Mouse (Mus musculus): Measurements from ENCODE around the gene Rfc4. TPM values are rescaled to one million over a fixed set of nuclear protein-coding genes. Genes with fewer than 3 reads are reported as not detected.

Gene Rfc4
- polyA plus RNA-seq, 2 experiments: 17.1 to 178 TPM

- peaks cover 10 to 12% of the 10 kb centered on the region in 2 experiments; a peak in 3 of 4 replicates for H3K4me1 ChIP-seq (replicated peaks; ENCODE audit: control insufficient read depth in 2 of 2, insufficient read depth in 2 of 2, low read length in 1 of 2)
- no peaks in the 10 kb centered on the region for H3K27me3 ChIP-seq (ENCODE audit: control insufficient read depth, insufficient read depth, low read length)
- no peak overlapping the region for H3K9ac ChIP-seq (replicated peaks)
- no peak overlapping the region for H3K4me2 ChIP-seq (ENCODE audit: low read depth)
- H3K4me3 ChIP-seq (ENCODE audit: insufficient read depth in 1 of 2, low read depth in 2 of 2, low read length in 2 of 2): no peak overlapping the region
- H3K9me3 ChIP-seq (ENCODE audit: control insufficient read depth, low read length): no peaks in the 10 kb centered on the region
- ATAC-seq (ENCODE audit: insufficient read depth) (no peak), DNase-seq (ENCODE audit: low read depth in 3 of 3, low spot score in 3 of 3) (no peak)
- H3K27ac ChIP-seq: no peak overlapping the region
- TF ChIP-seq CTCF (IDR thresholded peaks at IDR 0.05; ENCODE audit: low read depth) (no peak), EP300 (IDR thresholded peaks at IDR 0.05; ENCODE audit: low read depth) (no peak)
- peaks cover 2% of the 10 kb centered on the region; the same call in 1 of the 2 replicates for H3K36me3 ChIP-seq (replicated peaks; ENCODE audit: control insufficient read depth, insufficient read depth, low read depth)
- 74% methylated on average over 3 of the region's 3 CpGs for WGBS (ENCODE audit: insufficient replicate concordance)
These were observed 2.8 kb upstream of the Rfc4 start for GRCm38 (mm10) chr16:23130303-23130702.

DNA sequence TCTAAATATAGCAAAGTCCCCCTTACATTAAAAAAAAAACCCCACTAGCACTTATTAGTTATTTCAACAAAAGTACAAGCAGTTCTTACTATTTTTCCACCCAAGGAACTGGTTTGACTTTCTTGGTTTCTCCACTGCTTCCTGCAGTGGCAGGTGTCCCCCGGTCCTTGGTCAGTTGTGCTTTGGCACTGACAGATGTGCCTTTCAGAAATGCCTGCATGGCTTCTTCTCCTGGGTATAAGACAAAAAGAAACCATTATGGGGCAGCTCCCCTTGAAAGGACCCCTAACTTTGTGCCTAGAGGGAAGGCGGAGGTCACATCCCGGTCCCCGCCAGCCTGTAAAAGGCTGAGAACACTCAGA is 245 bp downstream of the Rfc4 start:
- peak overlapping the region; percentile 76 to 94 for H3K4me3 ChIP-seq (ENCODE audit: insufficient read depth in 1 of 2, low read depth in 2 of 2, low read length in 2 of 2)
- ATAC-seq (ENCODE audit: insufficient read depth): peak; percentile 50
- H3K9ac ChIP-seq (replicated peaks): peak overlapping the region; percentile 95
- peak overlapping the region; percentile 97 for H3K27ac ChIP-seq
- H3K36me3 ChIP-seq (replicated peaks; ENCODE audit: control insufficient read depth, insufficient read depth, low read depth): peaks cover 19% of the 10 kb centered on the region
- TF ChIP-seq CTCF (IDR thresholded peaks at IDR 0.05; ENCODE audit: low read depth) (no peak), EP300 (IDR thresholded peaks at IDR 0.05; ENCODE audit: low read depth) (no peak)
- DNase-seq (ENCODE audit: low read depth in 3 of 3, low spot score in 3 of 3): no peak
- H3K27me3 ChIP-seq (ENCODE audit: control insufficient read depth, insufficient read depth, low read length): no peaks in the 10 kb centered on the region
- H3K4me1 ChIP-seq (replicated peaks; ENCODE audit: control insufficient read depth in 2 of 2, insufficient read depth in 2 of 2, low read length in 1 of 2): peaks cover 10 to 12% of the 10 kb centered on the region in 2 experiments; a peak in 3 of 4 replicates
- WGBS (ENCODE audit: insufficient replicate concordance): 0% methylated on average over 4 of the region's 4 CpGs
- H3K4me2 ChIP-seq (ENCODE audit: low read depth): peak overlapping the region; percentile 97
- no peaks in the 10 kb centered on the region for H3K9me3 ChIP-seq (ENCODE audit: control insufficient read depth, low read length)

DNA sequence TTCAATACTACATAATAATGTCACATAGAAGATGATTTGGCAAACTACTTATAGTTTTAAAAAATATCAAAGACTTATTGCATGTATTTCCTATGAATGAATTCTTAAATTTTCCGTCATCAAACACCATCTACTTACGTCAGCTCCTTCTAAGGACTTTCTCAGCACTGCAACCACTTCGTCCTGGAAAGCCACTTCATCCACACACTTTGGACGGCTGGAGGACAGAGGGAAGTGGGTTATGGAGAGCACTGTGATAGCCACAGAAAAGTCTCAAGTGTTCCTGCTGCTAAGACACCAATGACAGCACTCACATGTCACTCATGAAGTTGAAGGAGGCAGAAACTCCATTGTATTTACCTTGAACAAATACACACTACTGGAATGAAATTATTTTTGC is 3.1 kb downstream of the Rfc4 start:
- Histone ChIP-seq H3K27me3 (ENCODE audit: control insufficient read depth, insufficient read depth, low read length) (no peaks in the 10 kb centered on the region), H3K4me1 (replicated peaks; ENCODE audit: control insufficient read depth in 2 of 2, insufficient read depth in 2 of 2, low read length in 1 of 2) (peaks cover 10 to 12% of the 10 kb centered on the region in 2 experiments; a peak in 3 of 4 replicates), H3K4me3 (ENCODE audit: insufficient read depth in 1 of 2, low read depth in 2 of 2, low read length in 2 of 2) (no peak overlapping the region), H3K4me2 (ENCODE audit: low read depth) (no peak overlapping the region), H3K36me3 (replicated peaks; ENCODE audit: control insufficient read depth, insufficient read depth, low read depth) (peaks cover 43% of the 10 kb centered on the region), H3K9ac (replicated peaks) (no peak overlapping the region), H3K27ac (no peak overlapping the region), H3K9me3 (ENCODE audit: control insufficient read depth, low read length) (no peaks in the 10 kb centered on the region)
- WGBS (ENCODE audit: insufficient replicate concordance): 79% methylated on average over 4 of the region's 4 CpGs
- no peak for ATAC-seq (ENCODE audit: insufficient read depth)
- TF ChIP-seq CTCF (IDR thresholded peaks at IDR 0.05; ENCODE audit: low read depth): no peak
- TF ChIP-seq EP300 (IDR thresholded peaks at IDR 0.05; ENCODE audit: low read depth): no peak
- DNase-seq (ENCODE audit: low read depth in 3 of 3, low spot score in 3 of 3): no peak

- Histone ChIP-seq H3K4me2 (ENCODE audit: low read depth) (no peak overlapping the region), H3K9me3 (ENCODE audit: control insufficient read depth, low read length) (no peaks in the 10 kb centered on the region), H3K9ac (replicated peaks) (no peak overlapping the region), H3K27me3 (ENCODE audit: control insufficient read depth, insufficient read depth, low read length) (no peaks in the 10 kb centered on the region), H3K27ac (no peak overlapping the region), H3K4me1 (replicated peaks; ENCODE audit: control insufficient read depth in 2 of 2, insufficient read depth in 2 of 2, low read length in 1 of 2) (peaks cover 5 to 6% of the 10 kb centered on the region in 2 experiments; a peak in 3 of 4 replicates), H3K4me3 (ENCODE audit: insufficient read depth in 1 of 2, low read depth in 2 of 2, low read length in 2 of 2) (no peak overlapping the region), H3K36me3 (replicated peaks; ENCODE audit: control insufficient read depth, insufficient read depth, low read depth) (peaks cover 49% of the 10 kb centered on the region)
- WGBS (ENCODE audit: insufficient replicate concordance): 84% methylated on average over 4 of the region's 4 CpGs
- DNase-seq (ENCODE audit: low read depth in 3 of 3, low spot score in 3 of 3): no peak
- no peak for TF ChIP-seq CTCF (IDR thresholded peaks at IDR 0.05; ENCODE audit: low read depth)
- ATAC-seq (ENCODE audit: insufficient read depth): no peak
These were observed 4.4 kb downstream of the Rfc4 start for GRCm38 (mm10) chr16:23123104-23123503.

DNA sequence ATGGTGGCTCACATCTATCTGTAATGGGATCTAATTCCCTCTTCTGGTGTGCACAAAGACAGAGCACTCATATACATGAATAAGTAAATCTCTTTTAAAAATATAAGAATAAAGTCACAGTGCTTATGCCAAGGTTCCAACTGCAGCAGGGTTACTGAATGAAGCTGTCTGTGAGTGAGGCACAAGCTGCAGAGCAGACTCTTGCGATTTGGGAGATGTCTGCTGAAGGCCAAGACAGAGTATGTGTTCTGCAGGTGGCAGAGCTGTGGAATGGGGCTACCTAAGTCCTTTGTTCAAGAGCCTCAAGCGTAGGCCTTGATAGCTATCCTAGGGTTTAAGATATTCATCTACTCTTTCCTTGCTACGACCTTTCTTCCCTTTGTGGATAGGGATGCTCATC is 5.1 kb downstream of the Rfc4 start:
- Histone ChIP-seq H3K4me3 (ENCODE audit: insufficient read depth in 1 of 2, low read depth in 2 of 2, low read length in 2 of 2) (no peak overlapping the region), H3K36me3 (replicated peaks; ENCODE audit: control insufficient read depth, insufficient read depth, low read depth) (peaks cover 56% of the 10 kb centered on the region), H3K27me3 (ENCODE audit: control insufficient read depth, insufficient read depth, low read length) (no peaks in the 10 kb centered on the region), H3K4me1 (replicated peaks; ENCODE audit: control insufficient read depth in 2 of 2, insufficient read depth in 2 of 2, low read length in 1 of 2) (peaks cover 5 to 6% of the 10 kb centered on the region in 2 experiments; a peak in 3 of 4 replicates), H3K9ac (replicated peaks) (no peak overlapping the region), H3K9me3 (ENCODE audit: control insufficient read depth, low read length) (no peaks in the 10 kb centered on the region), H3K4me2 (ENCODE audit: low read depth) (no peak overlapping the region), H3K27ac (no peak overlapping the region)
- TF ChIP-seq CTCF (IDR thresholded peaks at IDR 0.05; ENCODE audit: low read depth) (no peak), EP300 (IDR thresholded peaks at IDR 0.05; ENCODE audit: low read depth) (no peak)
- no peak for ATAC-seq (ENCODE audit: insufficient read depth)
- no peak for DNase-seq (ENCODE audit: low read depth in 3 of 3, low spot score in 3 of 3)
- 75% methylated on average over 3 of the region's 3 CpGs for WGBS (ENCODE audit: insufficient replicate concordance)
